Mouse (Mus musculus) heart, postnatal 36 days (tissue): ENCODE measurements around the gene Ppp4c. TPM values are rescaled to one million over a fixed set of nuclear protein-coding genes. Genes with fewer than 3 reads are reported as not detected.

ENCODE experiments used
- DNase-seq, 2 experiments: peaks; one replicate each; pipeline ENCODE4 v3.0.0; 2021 to 2022
- intact Hi-C: fragments of 180-260 bp; cut with DNase I; formaldehyde crosslinking; loops from one replicate; pipeline ENCODE4 v1.15.1; 2025
- total RNA-seq, 2 experiments: library from RNA; stranded (reverse); gene quantifications; 2 replicates each; pipeline ENCODE4 v1.2.3; 2021

Ppp4c gene
- total RNA-seq, 2 experiments from 2014 or later, result 36.1 to 36.5 TPM

DNA sequence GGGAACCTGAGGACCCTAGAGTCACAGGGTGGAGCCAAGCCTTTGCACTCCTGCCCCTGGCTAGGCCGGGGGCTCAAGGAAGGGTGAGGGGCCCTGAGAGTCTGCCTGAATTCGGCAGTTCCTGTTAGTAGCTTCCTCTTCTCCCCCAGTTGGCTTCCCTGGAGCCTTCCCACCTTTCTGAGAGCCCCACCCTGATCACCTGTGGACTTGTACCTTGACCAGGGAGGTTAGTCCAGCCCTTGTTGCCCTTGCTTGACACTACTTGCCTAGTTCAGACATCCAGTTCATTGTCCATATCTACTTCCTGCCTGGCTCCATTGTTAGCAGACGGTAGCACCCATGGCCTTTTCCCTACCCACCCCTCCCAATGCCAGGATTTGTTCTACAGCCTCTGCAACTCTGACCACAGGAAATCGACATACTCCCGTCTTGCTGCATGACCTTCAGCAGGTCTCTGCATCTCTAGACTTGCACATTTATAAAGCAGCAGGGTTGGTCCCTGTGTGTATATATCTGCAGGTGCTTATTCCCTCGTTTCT, 30.7 kb downstream of the Ppp4c start:
- intact Hi-C loops, result no loop called here
- DNase-seq, result no peak

DNA sequence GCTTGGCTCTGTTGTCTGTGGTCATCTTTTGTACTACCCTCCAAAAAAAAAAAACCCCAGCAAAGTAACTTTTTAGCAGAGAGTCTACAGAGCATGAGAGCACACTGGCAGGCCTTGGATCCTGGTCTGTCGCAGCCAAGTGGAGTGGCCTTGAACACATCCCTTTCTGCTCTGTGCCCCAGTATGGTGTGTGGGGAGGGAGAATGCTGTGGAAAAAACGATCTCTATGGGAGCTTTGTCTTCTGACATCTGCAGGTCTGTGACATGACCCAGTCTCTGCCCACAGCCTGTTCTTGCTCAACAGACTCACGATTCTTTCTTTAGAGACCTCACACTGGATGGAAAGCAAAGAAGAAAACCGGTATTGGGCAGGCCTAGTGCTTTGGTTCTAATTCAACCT, 31.3 kb downstream of the Ppp4c start:
- intact Hi-C loops, result no loop called here
- no peak for DNase-seq

DNA sequence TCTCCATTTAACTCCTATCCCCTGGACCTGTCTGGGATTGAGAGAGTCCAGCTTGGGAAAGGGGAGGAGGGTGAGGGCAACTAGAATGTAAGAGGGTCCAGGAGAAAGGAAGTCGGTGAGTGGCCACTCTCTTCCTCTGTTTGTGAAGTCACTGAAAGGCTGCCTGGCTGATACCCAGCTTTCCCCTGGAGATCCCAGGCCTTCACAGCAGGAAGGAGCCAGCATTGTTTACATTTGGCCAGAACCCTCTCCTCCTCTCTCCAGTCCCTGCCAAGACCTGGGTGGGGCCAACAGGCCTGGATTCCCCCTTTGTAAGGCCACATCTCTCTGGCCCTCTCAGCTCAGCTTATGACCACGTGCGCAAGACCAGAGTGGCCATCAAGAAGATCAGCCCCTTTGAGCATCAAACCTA, 31.9 kb downstream of the Ppp4c start:
- intact Hi-C loops, result no loop called here
- DNase-seq, result peak; percentile 75 to 76

DNA sequence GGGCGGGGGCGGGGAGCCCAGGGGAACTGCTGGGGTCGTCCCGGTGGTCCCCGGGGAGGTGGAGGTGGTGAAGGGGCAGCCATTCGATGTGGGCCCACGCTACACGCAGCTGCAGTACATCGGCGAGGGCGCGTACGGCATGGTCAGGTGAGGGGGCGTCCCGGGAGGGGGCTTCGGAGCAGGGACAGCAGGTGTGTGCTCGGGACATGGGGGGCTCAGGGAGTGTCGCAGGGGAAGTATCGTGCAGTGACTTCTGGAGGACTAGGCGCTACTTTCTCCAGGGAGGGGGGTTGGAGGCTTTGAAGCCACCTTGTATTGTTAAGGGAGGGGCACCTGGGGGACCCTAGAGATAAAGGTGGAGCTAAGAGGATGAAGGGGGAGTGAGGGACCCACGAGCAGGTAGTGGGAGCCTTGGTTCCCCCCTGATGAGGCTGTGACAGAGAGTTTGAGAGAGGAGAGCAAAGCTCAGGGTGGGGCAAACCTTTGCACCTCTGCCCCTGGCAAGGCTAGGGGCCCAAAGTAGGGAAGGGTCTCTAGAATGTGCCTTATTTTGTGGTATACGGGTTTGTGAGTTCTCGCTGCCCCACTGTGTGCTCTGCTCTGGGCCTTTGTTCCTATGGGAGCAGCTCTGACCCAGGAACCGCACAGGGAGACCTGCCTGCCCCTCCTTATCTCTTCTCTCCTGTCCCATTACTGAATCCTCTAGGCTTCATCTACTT, 32.5 kb downstream of the Ppp4c start:
- intact Hi-C loops, result loop anchor here (2.0 to 5.0 kb wide), 3 partner anchors 17 to 113 kb away; partner anchors contain the start of genes Sgf29 and Ypel3
- no peak for DNase-seq

DNA sequence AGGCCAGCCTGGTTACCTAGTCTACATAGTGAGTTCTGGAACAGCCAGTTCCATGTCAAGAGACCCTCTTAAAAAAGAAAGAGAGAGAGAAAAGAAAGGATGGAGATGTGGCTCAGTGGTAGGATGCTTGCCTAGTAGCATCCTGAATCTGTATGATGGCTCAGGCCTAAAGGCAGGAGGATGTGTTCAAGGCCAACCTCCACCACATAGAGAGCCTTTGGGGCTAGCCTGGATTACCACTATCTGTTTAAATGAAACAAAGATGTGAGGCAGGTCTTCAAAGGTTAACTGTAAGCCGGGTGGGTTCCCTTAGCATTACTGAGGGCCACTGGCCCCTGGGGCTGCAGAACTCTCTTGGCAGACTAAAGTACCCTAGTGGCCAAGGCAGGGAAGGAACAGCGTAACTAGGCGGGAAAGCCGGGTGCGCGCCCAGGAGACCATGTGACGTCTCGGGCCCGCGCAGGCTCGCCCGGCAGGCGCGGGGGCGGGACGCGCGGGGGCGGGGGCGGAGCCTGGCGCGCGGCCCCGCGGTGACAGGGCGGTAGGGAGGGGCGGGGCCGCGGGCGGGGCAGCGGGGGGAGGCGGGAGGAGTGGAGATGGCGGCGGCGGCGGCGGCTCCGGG, 33.1 kb downstream of the Ppp4c start, which contains the start of gene Mapk3:
TSS of gene Mapk3 (plus strand) at position 552 of the 622 bp plus-strand sequence.
- intact Hi-C loops, result loop anchor here (2.0 to 5.0 kb wide), 3 partner anchors 18 to 112 kb away; partner anchors contain the start of genes Sgf29 and Ypel3

DNA sequence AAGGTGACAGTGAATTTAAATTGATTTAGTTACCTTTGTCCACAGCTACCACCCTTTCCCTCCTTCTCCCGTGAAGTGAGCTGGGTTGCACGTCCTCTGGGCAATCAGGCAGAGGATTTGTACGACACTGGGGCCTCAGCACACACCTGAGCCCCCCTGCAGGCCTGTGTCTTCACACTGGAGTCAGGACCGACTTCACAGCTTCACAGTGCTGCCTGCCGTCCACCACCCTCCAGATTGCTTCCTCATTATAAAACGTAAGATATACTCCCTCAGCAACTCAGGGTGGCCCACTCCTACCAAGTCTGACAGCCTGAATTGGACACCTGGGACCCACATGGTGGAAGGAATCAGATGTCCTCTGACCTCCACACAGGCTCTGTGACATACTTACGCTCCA, 33.8 kb downstream of the Ppp4c start:
- no peak for DNase-seq
- intact Hi-C loops, result loop anchor here (2.0 to 5.0 kb wide), 3 partner anchors 18 to 111 kb away; partner anchors contain the start of genes Sgf29 and Ypel3

More for the DNA sequence above, 33.1 kb downstream of the Ppp4c start, which contains the start of gene Mapk3:
- peak; percentile 86 to 88 for DNase-seq

DNA sequence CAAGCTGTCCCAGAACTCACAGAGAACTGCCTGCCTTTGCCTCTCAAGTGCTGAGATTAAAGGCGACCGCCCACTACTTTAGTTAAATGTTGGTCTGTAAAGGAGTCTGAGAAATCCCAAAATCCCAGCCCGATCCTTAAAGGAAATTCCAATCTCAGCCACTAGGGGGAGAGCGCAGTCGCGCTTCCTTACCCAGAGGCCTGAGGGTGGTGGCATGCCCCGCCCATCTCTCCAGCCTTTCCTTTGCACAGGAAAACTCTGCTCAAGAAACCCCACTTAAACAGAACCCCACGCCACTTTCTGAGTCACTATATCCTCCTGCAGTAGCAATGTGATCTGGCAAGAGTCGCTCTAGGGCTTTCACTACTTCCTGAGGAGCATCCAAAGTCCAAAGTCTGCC, 37.4 kb downstream of the Ppp4c start:
- DNase-seq, result peak; percentile 78 to 79
- intact Hi-C loops, result loop anchor here (2.0 to 5.0 kb wide), 2 partner anchors 36 to 108 kb away; partner anchors contain the start of gene Sgf29

DNA sequence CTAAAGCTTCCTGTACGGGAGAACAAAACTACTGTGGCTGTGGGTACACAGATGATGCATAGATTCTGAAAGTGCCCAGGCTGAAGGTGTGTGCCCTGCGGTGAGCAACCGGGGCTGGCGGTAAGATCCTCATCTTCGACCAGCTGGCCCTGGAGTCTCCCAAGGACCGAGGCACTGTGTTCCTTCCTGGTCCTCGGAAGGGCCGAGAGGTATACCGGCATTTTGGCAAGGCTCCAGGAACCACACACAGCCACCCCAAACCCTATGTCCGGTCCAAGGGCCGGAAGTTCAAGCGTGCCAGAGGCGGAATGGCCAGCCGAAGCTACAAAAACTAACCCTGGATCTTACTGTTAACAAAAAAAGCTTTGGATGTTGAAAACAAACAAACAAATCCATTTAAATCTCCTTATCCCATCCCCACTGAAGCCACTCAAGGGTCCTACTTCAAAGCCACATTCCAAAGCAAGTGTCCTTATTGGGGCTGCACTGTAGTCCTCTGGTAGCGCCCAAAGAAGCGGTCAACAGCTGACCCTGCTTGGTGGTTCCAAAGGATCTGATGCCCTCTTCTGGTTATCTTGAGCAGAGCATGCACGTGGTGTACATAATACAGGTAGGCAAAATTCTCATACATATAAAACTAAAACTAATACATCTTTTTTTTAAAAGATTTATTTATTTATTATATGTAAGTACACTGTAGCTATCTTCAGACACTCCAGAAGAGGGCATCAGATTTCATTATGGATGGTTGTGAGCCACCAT, 42.5 kb downstream of the Ppp4c start:
- intact Hi-C loops, result no loop called here
- no peak for DNase-seq

DNA sequence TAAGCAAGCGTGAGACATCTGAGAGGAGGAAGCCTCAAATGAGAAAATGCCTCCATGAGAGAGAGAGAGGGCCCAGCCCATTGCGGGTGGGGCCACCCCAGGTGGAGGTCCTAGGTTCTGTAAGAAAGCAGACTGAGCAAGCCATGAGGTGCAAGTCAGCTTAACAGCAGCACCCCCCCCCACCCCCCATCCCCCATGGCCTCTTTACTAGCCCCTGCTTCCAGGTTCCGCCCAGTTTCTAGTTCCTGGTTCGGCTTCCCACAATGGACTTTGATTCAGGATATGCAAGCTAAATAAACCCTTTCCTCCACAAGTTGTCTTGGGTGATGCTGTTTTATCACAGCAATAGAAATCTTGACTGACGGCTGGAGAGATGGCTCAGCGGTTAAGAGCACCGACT, 43.5 kb downstream of the Ppp4c start:
- intact Hi-C loops, result no loop called here
- DNase-seq, result no peak

DNA sequence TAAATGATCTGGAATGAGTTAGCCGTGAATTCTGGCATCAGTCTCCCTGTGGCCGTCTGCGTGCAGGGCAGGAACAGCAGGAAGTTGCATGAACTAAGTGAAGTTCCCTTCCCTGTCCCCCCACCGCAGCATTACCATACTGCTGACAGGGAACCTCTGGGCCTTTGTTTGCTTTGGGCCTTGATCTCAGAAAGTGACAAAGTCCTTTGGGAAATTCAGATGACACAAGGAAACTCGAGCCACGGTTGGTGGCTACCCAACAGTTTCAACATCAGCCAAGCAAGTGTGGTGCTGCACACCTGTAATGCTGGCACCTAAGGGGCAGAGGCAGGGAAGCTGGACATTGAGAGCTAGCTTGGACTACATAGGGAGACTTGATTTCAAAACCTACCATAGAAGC, 45.5 kb downstream of the Ppp4c start:
- intact Hi-C loops, result no loop called here
- DNase-seq, result no peak

DNA sequence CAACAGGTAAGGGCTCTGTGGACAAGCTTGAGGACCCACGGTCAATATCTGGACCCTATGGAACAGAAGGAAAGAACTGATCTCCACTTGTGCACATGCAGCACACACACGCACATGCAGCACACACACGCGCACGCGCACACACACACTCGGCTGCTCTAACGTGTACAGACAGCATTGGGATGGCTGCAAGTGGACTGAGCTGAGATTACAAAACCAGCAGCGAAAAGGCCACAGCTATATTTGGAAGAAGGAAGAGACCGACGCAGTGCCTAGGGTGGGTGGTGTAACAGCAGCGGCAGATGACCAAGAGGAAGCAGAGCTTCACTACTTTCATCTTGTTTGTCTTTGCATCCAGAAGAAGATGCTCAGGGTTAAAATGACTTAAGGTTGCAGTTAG, 46.2 kb downstream of the Ppp4c start:
- intact Hi-C loops, result no loop called here
- no peak for DNase-seq

DNA sequence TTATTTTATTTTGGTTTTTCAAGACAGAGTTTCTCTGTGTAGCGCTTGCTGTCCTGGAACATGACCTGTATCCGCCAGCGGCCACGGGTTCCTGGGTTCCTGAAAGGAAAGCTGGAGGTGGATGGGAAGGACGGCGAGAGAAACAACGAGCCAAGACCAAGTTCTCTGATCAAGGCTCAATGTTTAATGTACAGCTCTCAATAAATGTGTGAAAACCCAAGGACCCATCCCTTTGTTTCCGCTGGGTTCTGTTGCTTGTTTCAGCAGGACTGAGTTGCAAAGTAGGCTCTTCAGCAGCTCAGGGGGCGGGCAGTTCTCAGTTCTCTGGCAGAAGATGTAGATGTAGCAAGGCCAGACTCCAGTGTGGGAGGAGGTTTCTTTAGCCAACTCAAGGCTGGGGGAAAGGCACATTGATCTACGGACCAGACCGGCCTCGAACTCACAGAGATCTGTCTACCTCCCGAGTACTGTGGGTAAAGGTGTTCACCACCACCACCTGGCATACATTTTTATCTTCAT, 50.3 kb downstream of the Ppp4c start:
- intact Hi-C loops, result no loop called here
- no peak for DNase-seq

DNA sequence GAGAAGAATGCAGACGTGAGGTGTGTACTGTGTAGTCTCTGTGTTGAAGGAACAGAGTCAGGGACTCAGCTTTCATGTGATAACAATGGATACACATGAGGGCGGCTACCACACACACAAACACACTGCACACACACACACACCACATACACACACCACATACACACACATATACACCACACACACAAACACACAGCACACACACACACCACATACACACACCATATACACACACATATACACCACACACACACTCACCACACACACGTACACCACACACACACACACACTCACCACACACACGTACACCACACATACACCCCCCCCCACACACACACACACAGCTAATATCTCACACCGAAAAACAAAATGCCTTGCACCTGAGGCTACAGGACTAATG, 50.8 kb downstream of the Ppp4c start:
- no peak for DNase-seq
- intact Hi-C loops, result no loop called here

DNA sequence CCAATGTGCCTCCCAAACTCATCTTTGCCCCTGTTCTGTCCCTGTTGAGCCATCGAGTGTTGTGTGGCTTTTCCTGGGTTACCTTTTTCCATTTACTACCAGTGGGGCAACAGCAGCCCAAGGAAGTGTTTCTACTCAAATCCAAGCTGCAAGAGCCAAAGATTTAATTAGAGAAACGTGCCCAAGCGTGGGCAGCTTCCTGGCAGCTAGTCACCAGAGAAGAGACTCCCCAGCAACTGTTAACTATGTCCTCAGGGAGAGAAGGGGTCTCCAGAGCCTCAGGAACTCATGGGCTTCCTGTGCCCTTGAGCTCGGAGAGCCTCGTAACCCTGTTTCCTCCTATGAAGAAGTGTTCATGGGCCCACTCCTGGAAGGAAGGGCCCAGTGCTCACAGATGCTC, 51.3 kb downstream of the Ppp4c start:
- no peak for DNase-seq
- intact Hi-C loops, result no loop called here

DNA sequence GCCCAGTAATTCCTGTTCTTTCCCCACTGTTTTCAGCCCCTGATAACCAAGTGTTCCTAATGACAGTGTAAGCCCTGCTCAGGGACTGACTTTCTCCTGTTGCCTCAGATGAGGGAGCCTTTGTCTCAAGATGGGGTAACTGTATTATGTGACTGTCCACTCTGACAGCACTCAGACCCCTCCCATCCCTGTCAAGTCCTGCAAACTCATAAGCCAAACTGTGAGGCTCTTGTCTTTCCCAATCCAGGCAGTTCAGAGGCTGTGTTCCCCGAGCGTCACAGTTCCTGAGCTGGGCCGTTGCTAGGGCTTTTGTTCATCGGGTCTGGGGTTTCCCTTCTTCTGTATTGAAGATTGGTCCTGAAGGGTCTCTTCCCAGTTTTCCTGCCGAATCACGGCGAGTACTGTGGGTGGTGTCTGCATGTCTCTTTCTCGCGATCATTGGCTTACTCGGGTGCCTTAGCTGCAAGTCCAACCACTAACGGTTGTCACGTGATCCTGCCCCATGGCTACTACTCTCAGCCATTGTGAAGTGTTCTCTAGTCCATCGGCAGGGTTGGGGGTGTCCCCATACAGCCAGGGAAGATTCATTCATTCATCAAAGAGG, 52.1 kb downstream of the Ppp4c start:
- intact Hi-C loops, result no loop called here
- no peak for DNase-seq

DNA sequence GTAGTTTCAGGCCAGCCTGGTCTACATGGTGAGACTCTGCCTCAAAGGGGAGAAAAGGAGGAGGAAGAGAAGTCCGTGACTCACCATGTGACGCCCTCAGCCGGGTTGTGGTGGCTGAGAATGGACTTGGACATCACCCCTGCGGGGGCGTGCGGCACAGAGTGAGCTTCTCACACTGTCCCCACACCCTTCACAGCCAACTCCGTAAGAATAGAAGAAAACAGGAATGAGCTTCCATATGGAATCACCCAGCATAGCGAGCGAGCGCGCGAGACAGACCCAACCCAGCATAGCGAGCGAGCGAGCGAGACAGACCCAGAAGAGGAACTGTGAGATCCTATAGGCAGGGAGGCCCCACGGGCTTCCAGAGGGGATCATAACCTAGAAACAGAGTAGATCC, 52.7 kb downstream of the Ppp4c start:
- intact Hi-C loops, result no loop called here
- no peak for DNase-seq

DNA sequence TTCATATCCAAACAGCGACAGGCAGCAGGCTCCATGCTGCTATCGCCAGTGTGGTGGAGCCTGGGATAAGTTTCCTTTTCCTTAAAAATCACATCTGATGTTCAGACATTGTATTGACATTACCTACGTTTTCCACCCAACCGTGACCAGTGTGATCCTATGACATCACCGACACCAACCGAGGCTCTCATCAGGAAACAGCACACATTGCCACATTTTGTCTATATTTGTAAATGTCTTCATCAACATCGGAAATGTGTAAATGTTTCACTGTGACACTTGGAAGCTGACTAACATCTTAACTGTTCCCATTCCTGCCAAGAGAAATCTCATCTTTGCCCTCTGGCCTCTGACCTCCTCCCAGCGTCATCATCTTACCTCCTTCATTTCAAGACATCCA, 56.2 kb downstream of the Ppp4c start:
- DNase-seq, result no peak
- intact Hi-C loops, result no loop called here
